Comparison of ENCODE assay signal across 27 mouse cellular contexts in the genomic region with DNA sequence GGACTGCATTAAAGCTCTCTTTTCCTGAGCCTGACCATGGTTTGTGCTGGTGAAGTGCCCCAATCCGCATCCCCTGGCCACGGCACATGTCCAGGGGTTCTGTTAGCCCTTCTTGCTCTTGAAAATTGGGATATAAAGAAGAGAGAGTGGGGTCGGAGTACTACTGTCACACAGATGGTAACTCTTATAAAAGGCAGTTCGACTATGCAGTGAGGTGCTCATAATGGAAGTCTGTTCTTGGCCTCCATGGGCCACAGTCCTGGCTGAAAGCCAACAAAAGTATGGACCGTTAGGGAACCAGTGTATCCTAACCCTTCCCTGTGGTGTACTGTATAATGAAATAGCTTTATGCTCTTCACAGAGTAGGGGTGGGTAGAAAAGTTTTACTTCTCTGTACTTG. TPM values are rescaled to one million over a fixed set of nuclear protein-coding genes. Genes with fewer than 3 reads are reported as not detected.
DNase-seq lines count a peak whose midpoint lies in the region; ATAC-seq and TF ChIP-seq lines count a peak whose summit lies in the region.
"Had no signal": no experiment of that assay in that cellular context is flagged by ENCODE, and none has a peak within 500 bp of the region (broad histone marks: within the 10 kb centered on the region; RNA-seq: fewer than 3 reads in every experiment).

No protein-coding gene starts in this region.

- no peak for TF ChIP-seq EP300 in stomach, postnatal 0 days (optimal IDR thresholded peaks at IDR 0.05)

- peaks cover 18% of the 10 kb centered on the region for H3K9me3 ChIP-seq in kidney, embryonic 14.5 days (ENCODE audit: control insufficient read depth, low read length)
- peaks cover 8% of the 10 kb centered on the region; the same call in 1 of the 2 replicates for H3K9me3 ChIP-seq in stomach, embryonic 16.5 days (replicated peaks; ENCODE audit: control insufficient read depth, low read length)
- no peaks in the 10 kb centered on the region for H3K9me3 ChIP-seq in stomach, postnatal 0 days (ENCODE audit: control insufficient read depth, low read length)
- no peaks in the 10 kb centered on the region; the same call in 1 of the 2 replicates for H3K9me3 ChIP-seq in limb, embryonic 10.5 days (replicated peaks)
- no peaks in the 10 kb centered on the region for H3K9me3 ChIP-seq in intestine, embryonic 16.5 days (ENCODE audit: control insufficient read depth, low read length)
- H3K9me3 ChIP-seq: heart, embryonic 15.5 days; hindbrain, embryonic 12.5 days; intestine, embryonic 15.5 days; liver, embryonic 15.5 days had no signal

- H3K9ac ChIP-seq in kidney, embryonic 14.5 days (ENCODE audit: low read depth, low read length) = no peak overlapping the region
- H3K9ac ChIP-seq in stomach, embryonic 16.5 days (ENCODE audit: low read length) = no peak overlapping the region
- no peak overlapping the region for H3K9ac ChIP-seq in stomach, postnatal 0 days (ENCODE audit: low read length)
- H3K9ac ChIP-seq in intestine, embryonic 16.5 days (ENCODE audit: low read depth, low read length) = no peak overlapping the region
- H3K9ac ChIP-seq: forebrain, embryonic 12.5 days; forebrain, postnatal 0 days; heart, embryonic 15.5 days; hindbrain, embryonic 12.5 days; intestine, embryonic 15.5 days; liver, embryonic 15.5 days; lung, embryonic 14.5 days; midbrain, embryonic 12.5 days; neural tube, embryonic 13.5 days had no signal

- TF ChIP-seq CTCF in stomach, postnatal 0 days (IDR thresholded peaks at IDR 0.05; ENCODE audit: low read depth) = no peak

- no peak for DNase-seq in kidney, postnatal 25 days
- no peak for DNase-seq in stomach, postnatal 0 days (ENCODE audit: low spot score)
- DNase-seq in limb, embryonic 10.5 days (ENCODE audit: low spot score) = no peak
- DNase-seq in left cerebral cortex, adult 18-20 months (ENCODE audit: low spot score in 2 of 2) = no peak
- DNase-seq: adrenal gland, adult 8-10 months; cerebellum, adult 2 months; cerebellum, postnatal 14 days; forebrain, postnatal 0 days; gastrocnemius, postnatal 14 days; lung, embryonic 14.5 days; lung, postnatal 36 days; thymus, postnatal 14 days had no signal

- 71% methylated on average over 5 of the region's 5 CpGs for WGBS in kidney, embryonic 14.5 days
- WGBS in stomach, embryonic 16.5 days = 67% methylated on average over 5 of the region's 5 CpGs
- 74% methylated on average over 5 of the region's 5 CpGs for WGBS in stomach, postnatal 0 days
- 88% methylated on average over 5 of the region's 5 CpGs for WGBS in limb, embryonic 10.5 days
- WGBS in intestine, embryonic 16.5 days = 80% methylated on average over 5 of the region's 5 CpGs

- H3K36me3 ChIP-seq in kidney, embryonic 14.5 days (ENCODE audit: control insufficient read depth, insufficient read depth, low read length) = peaks cover 18% of the 10 kb centered on the region
- peaks cover 14% of the 10 kb centered on the region; the same call in 1 of the 2 replicates for H3K36me3 ChIP-seq in stomach, embryonic 16.5 days (ENCODE audit: control insufficient read depth, insufficient read depth, low read length)
- H3K36me3 ChIP-seq in stomach, postnatal 0 days (ENCODE audit: control insufficient read depth, insufficient read depth, low read length) = peaks cover 12% of the 10 kb centered on the region
- H3K36me3 ChIP-seq in limb, embryonic 10.5 days = peaks cover 30% of the 10 kb centered on the region
- peaks cover 10% of the 10 kb centered on the region; the same call in 1 of the 2 replicates for H3K36me3 ChIP-seq in intestine, embryonic 16.5 days (ENCODE audit: control insufficient read depth, insufficient read depth, low read length)

- peaks cover 17% of the 10 kb centered on the region for H3K4me1 ChIP-seq in kidney, embryonic 14.5 days (ENCODE audit: control insufficient read depth, insufficient read depth, low read length)
- H3K4me1 ChIP-seq in stomach, embryonic 16.5 days (ENCODE audit: control insufficient read depth, insufficient read depth, low read length) = peaks cover 16% of the 10 kb centered on the region
- H3K4me1 ChIP-seq in stomach, postnatal 0 days (replicated peaks; ENCODE audit: control insufficient read depth, insufficient read depth) = 0 out of 2 replicates have a peak, but pooled peaks cover 2% of the 10 kb centered on the region
- H3K4me1 ChIP-seq in limb, embryonic 10.5 days = peaks cover 33% of the 10 kb centered on the region
- H3K4me1 ChIP-seq in intestine, embryonic 16.5 days (ENCODE audit: control insufficient read depth, insufficient read depth, low read length) = peaks cover 12% of the 10 kb centered on the region; the same call in 1 of the 2 replicates
- H3K4me1 ChIP-seq: forebrain, embryonic 12.5 days; hindbrain, embryonic 12.5 days; liver, embryonic 15.5 days; midbrain, embryonic 12.5 days had no signal

- no peaks in the 10 kb centered on the region for H3K27me3 ChIP-seq in kidney, embryonic 14.5 days (ENCODE audit: control insufficient read depth, insufficient read depth, low read length)
- no peaks in the 10 kb centered on the region for H3K27me3 ChIP-seq in stomach, embryonic 16.5 days (ENCODE audit: control insufficient read depth, insufficient read depth, low read length)
- H3K27me3 ChIP-seq in stomach, postnatal 0 days (ENCODE audit: control insufficient read depth, insufficient read depth, low read length) = no peaks in the 10 kb centered on the region
- no peaks in the 10 kb centered on the region for H3K27me3 ChIP-seq in limb, embryonic 10.5 days (ENCODE audit: low read depth, poor library complexity, severe bottlenecking)
- no peaks in the 10 kb centered on the region for H3K27me3 ChIP-seq in intestine, embryonic 16.5 days (replicated peaks; ENCODE audit: control insufficient read depth, insufficient read depth, low read length)
- H3K27me3 ChIP-seq: forebrain, embryonic 12.5 days; heart, embryonic 15.5 days; hindbrain, embryonic 12.5 days; intestine, embryonic 15.5 days; liver, embryonic 15.5 days; midbrain, embryonic 12.5 days; neural tube, embryonic 13.5 days had no signal

- no peak overlapping the region for H3K4me3 ChIP-seq in kidney, embryonic 14.5 days (ENCODE audit: low read length)
- no peak overlapping the region for H3K4me3 ChIP-seq in stomach, embryonic 16.5 days (replicated peaks; ENCODE audit: low read length)
- no peak overlapping the region for H3K4me3 ChIP-seq in stomach, postnatal 0 days (ENCODE audit: low read depth, low read length)
- no peak overlapping the region for H3K4me3 ChIP-seq in limb, embryonic 10.5 days
- no peak overlapping the region for H3K4me3 ChIP-seq in intestine, embryonic 16.5 days (ENCODE audit: low read length)
- H3K4me3 ChIP-seq: forebrain, embryonic 12.5 days; heart, embryonic 10.5 days; heart, embryonic 15.5 days; hindbrain, embryonic 12.5 days; intestine, embryonic 15.5 days; liver, embryonic 15.5 days; midbrain, embryonic 12.5 days; neural tube, embryonic 13.5 days had no signal

- no peak overlapping the region for H3K4me2 ChIP-seq in kidney, embryonic 14.5 days (replicated peaks; ENCODE audit: low read depth, low read length)
- no peak overlapping the region for H3K4me2 ChIP-seq in stomach, embryonic 16.5 days (ENCODE audit: low read depth, low read length)
- no peak overlapping the region for H3K4me2 ChIP-seq in stomach, postnatal 0 days (replicated peaks; ENCODE audit: low read depth)
- no peak overlapping the region for H3K4me2 ChIP-seq in intestine, embryonic 16.5 days (ENCODE audit: low read depth, low read length)
- H3K4me2 ChIP-seq: forebrain, embryonic 12.5 days; heart, embryonic 15.5 days; hindbrain, embryonic 12.5 days; intestine, embryonic 15.5 days; liver, embryonic 15.5 days; lung, embryonic 14.5 days; midbrain, embryonic 12.5 days; neural tube, embryonic 13.5 days had no signal

- H3K27ac ChIP-seq in kidney, embryonic 14.5 days (ENCODE audit: low read depth, low read length) = peak overlapping the region; percentile 37; the same call in 1 of the 2 replicates
- H3K27ac ChIP-seq in stomach, embryonic 16.5 days (ENCODE audit: low read length) = peak overlapping the region; percentile 5; the same call in 1 of the 2 replicates
- no peak overlapping the region for H3K27ac ChIP-seq in stomach, postnatal 0 days (replicated peaks)
- H3K27ac ChIP-seq in limb, embryonic 10.5 days = 0 out of 2 replicates have a peak overlapping the region, but pooled peaks have one; percentile 47
- no peak overlapping the region for H3K27ac ChIP-seq in intestine, embryonic 16.5 days (ENCODE audit: low read length)
- H3K27ac ChIP-seq: forebrain, embryonic 12.5 days; heart, embryonic 10.5 days; heart, embryonic 15.5 days; hindbrain, postnatal 0 days; intestine, embryonic 15.5 days; kidney, postnatal 0 days; liver, embryonic 15.5 days; midbrain, embryonic 12.5 days; neural tube, embryonic 13.5 days had no signal

- ATAC-seq in kidney, embryonic 14.5 days (ENCODE audit: low FRiP score, low TSS enrichment) = no peak
- ATAC-seq in stomach, embryonic 16.5 days (ENCODE audit: insufficient read depth, low FRiP score) = no peak
- no peak for ATAC-seq in stomach, postnatal 0 days (ENCODE audit: low FRiP score, low TSS enrichment)
- ATAC-seq in intestine, embryonic 16.5 days = no peak
- ATAC-seq: CD4-positive, CD25-positive, alpha-beta regulatory T cell, adult 4 months; forebrain, postnatal 0 days; hindbrain, postnatal 0 days; intestine, embryonic 15.5 days had no signal

RNA-seq across cellular contexts. Expression of gene Zc2hc1c, which starts 8.5 kb away (rescaled TPM):
- polyA plus RNA-seq in kidney, embryonic 14.5 days (2014; fragmentation: Nextera tagmentation; extraction: Ambion mirVana) = 2.0 and 3.2 TPM in 2 replicates
- 2.0 and 2.1 TPM in 2 replicates for polyA plus RNA-seq in stomach, embryonic 16.5 days (2015; fragmentation: Nextera tagmentation; extraction: Ambion mirVana)
- polyA plus RNA-seq in stomach, postnatal 0 days (2015; fragmentation: Nextera tagmentation; extraction: Ambion mirVana) = 0.76 and 0.93 TPM in 2 replicates
- polyA plus RNA-seq in limb, embryonic 10.5 days (2016; fragmentation: Nextera tagmentation; extraction: Ambion mirVana) = 0.68 and 0.91 TPM in 2 replicates
- polyA plus RNA-seq in intestine, embryonic 16.5 days (2015; fragmentation: Nextera tagmentation; extraction: Ambion mirVana) = 1.5 TPM in 2 replicates
- 1 to 10 TPM; 2.3 to 2.8 TPM for total RNA-seq in left cerebral cortex, adult 18-20 months (2021)
- total RNA-seq: granulocyte monocyte progenitor cell, adult 5-6 weeks had no signal

RNA-seq across cellular contexts. Expression of gene Acyp1, which starts 8.7 kb away (rescaled TPM):
- 57.7 and 89.4 TPM in 2 replicates for polyA plus RNA-seq in kidney, embryonic 14.5 days (2014; fragmentation: Nextera tagmentation; extraction: Ambion mirVana)
- polyA plus RNA-seq in stomach, embryonic 16.5 days (2015; fragmentation: Nextera tagmentation; extraction: Ambion mirVana) = 39.5 and 50.6 TPM in 2 replicates
- polyA plus RNA-seq in stomach, postnatal 0 days (2015; fragmentation: Nextera tagmentation; extraction: Ambion mirVana) = 33.6 and 35.9 TPM in 2 replicates
- polyA plus RNA-seq in limb, embryonic 10.5 days (2016; fragmentation: Nextera tagmentation; extraction: Ambion mirVana) = 47.2 and 54.2 TPM in 2 replicates
- polyA plus RNA-seq in intestine, embryonic 16.5 days (2015; fragmentation: Nextera tagmentation; extraction: Ambion mirVana) = 50.2 and 52.3 TPM in 2 replicates
- 10 to 100 TPM; 33.2 to 36.4 TPM for total RNA-seq in left cerebral cortex, adult 18-20 months (2021)

RNA-seq across cellular contexts. Expression of gene Mlh3, which starts 26.5 kb away (rescaled TPM):
- polyA plus RNA-seq in kidney, embryonic 14.5 days (2014; fragmentation: Nextera tagmentation; extraction: Ambion mirVana) = 6.2 and 10.8 TPM in 2 replicates
- 6.6 and 8.4 TPM in 2 replicates for polyA plus RNA-seq in stomach, embryonic 16.5 days (2015; fragmentation: Nextera tagmentation; extraction: Ambion mirVana)
- 3.0 and 3.2 TPM in 2 replicates for polyA plus RNA-seq in stomach, postnatal 0 days (2015; fragmentation: Nextera tagmentation; extraction: Ambion mirVana)
- 7.0 and 8.2 TPM in 2 replicates for polyA plus RNA-seq in limb, embryonic 10.5 days (2016; fragmentation: Nextera tagmentation; extraction: Ambion mirVana)
- polyA plus RNA-seq in intestine, embryonic 16.5 days (2015; fragmentation: Nextera tagmentation; extraction: Ambion mirVana) = 5.5 and 5.7 TPM in 2 replicates
- 10 to 100 TPM; 17.5 TPM for total RNA-seq in left cerebral cortex, adult 18-20 months (2021)

RNA-seq across cellular contexts. Expression of gene Nek9, which starts 42.2 kb away (rescaled TPM):
- polyA plus RNA-seq in kidney, embryonic 14.5 days (2014; fragmentation: Nextera tagmentation; extraction: Ambion mirVana) = 13.1 and 19.1 TPM in 2 replicates
- polyA plus RNA-seq in stomach, embryonic 16.5 days (2015; fragmentation: Nextera tagmentation; extraction: Ambion mirVana) = 16.8 and 17.1 TPM in 2 replicates
- 7.2 and 8.1 TPM in 2 replicates for polyA plus RNA-seq in stomach, postnatal 0 days (2015; fragmentation: Nextera tagmentation; extraction: Ambion mirVana)
- 26.0 and 29.9 TPM in 2 replicates for polyA plus RNA-seq in limb, embryonic 10.5 days (2016; fragmentation: Nextera tagmentation; extraction: Ambion mirVana)
- 13.2 and 15.9 TPM in 2 replicates for polyA plus RNA-seq in intestine, embryonic 16.5 days (2015; fragmentation: Nextera tagmentation; extraction: Ambion mirVana)
- 10 to 100 TPM; 35.7 to 36.3 TPM for total RNA-seq in left cerebral cortex, adult 18-20 months (2021)

Comparison
In these comparisons a context has a peak if more than half of its experiments do, and no peak if none do; other contexts are left out.
1. H3K27ac ChIP-seq: peak in kidney, embryonic 14.5 days (single experiment), stomach, embryonic 16.5 days (single experiment) and limb, embryonic 10.5 days (single experiment); none in stomach, postnatal 0 days (single experiment) and intestine, embryonic 16.5 days (single experiment).